Mouse (Mus musculus): ENCODE data around the gene Clpsl2.

GRCm38 (mm10) chr17:28531946-28532345, 17.3 kb upstream of the Clpsl2 start:
- TF ChIP-seq CTCF (IDR thresholded peaks at IDR 0.05; ENCODE audit: borderline replicate concordance, insufficient read depth, low read depth, low read length), result no peak
- TF ChIP-seq POLR2A (IDR thresholded peaks at IDR 0.05; ENCODE audit: borderline replicate concordance, insufficient read depth, low read length), result no peak
